ENCODE assay signal across 8 mouse cellular contexts in genomic region chr12:78749378-78749801, GRCm38 (mm10). TPM values are rescaled to one million over a fixed set of nuclear protein-coding genes. Genes with fewer than 3 reads are reported as not detected.
DNase-seq lines count a peak whose midpoint lies in the region; ATAC-seq lines count a peak whose summit lies in the region.

No protein-coding gene starts in this region.

- peak overlapping the region; percentile 53 for H3K4me2 ChIP-seq in embryonic facial prominence, embryonic 15.5 days (replicated peaks)
- peak overlapping the region; percentile 58 for H3K4me2 ChIP-seq in kidney, embryonic 15.5 days
- H3K4me2 ChIP-seq in limb, embryonic 15.5 days = peak overlapping the region; percentile 83
- peak overlapping the region; percentile 72 for H3K4me2 ChIP-seq in midbrain, embryonic 16.5 days (ENCODE audit: low read length)
- peak overlapping the region; percentile 53 for H3K4me2 ChIP-seq in stomach, embryonic 15.5 days

- WGBS in embryonic facial prominence, embryonic 15.5 days = under 1% methylated on average over 25 of the region's 25 CpGs
- WGBS in kidney, embryonic 15.5 days = under 1% methylated on average over 25 of the region's 25 CpGs
- WGBS in limb, embryonic 15.5 days = 0% methylated on average over 25 of the region's 25 CpGs
- WGBS in midbrain, embryonic 16.5 days = under 1% methylated on average over 25 of the region's 25 CpGs
- WGBS in stomach, embryonic 15.5 days = under 1% methylated on average over 25 of the region's 25 CpGs

- peak overlapping the region; percentile 72 for H3K9ac ChIP-seq in embryonic facial prominence, embryonic 15.5 days
- peak overlapping the region; percentile 85 for H3K9ac ChIP-seq in kidney, embryonic 15.5 days
- H3K9ac ChIP-seq in limb, embryonic 15.5 days = peak overlapping the region; percentile 69
- H3K9ac ChIP-seq in midbrain, embryonic 16.5 days (ENCODE audit: low read depth, low read length) = peak overlapping the region; percentile 72
- peak overlapping the region; percentile 82 for H3K9ac ChIP-seq in stomach, embryonic 15.5 days

- H3K27me3 ChIP-seq in embryonic facial prominence, embryonic 15.5 days = peaks cover 4% of the 10 kb centered on the region; the same call in 1 of the 2 replicates
- H3K27me3 ChIP-seq in kidney, embryonic 15.5 days = peaks cover 19% of the 10 kb centered on the region; the same call in 1 of the 2 replicates
- H3K27me3 ChIP-seq in limb, embryonic 15.5 days = peaks cover 3% of the 10 kb centered on the region; the same call in 1 of the 2 replicates
- H3K27me3 ChIP-seq in midbrain, embryonic 16.5 days (ENCODE audit: control insufficient read depth, insufficient read depth, low read depth, low read length) = 0 out of 2 replicates have a peak, but pooled peaks cover 5% of the 10 kb centered on the region
- no peaks in the 10 kb centered on the region for H3K27me3 ChIP-seq in stomach, embryonic 15.5 days (replicated peaks)

- peak overlapping the region; percentile 76 for H3K4me3 ChIP-seq in embryonic facial prominence, embryonic 15.5 days (replicated peaks)
- peak overlapping the region; percentile 91 for H3K4me3 ChIP-seq in kidney, embryonic 15.5 days (replicated peaks)
- peak overlapping the region; percentile 81 for H3K4me3 ChIP-seq in limb, embryonic 15.5 days
- peak overlapping the region; percentile 92 for H3K4me3 ChIP-seq in midbrain, embryonic 16.5 days (ENCODE audit: low read depth, low read length)
- peak overlapping the region; percentile 81 for H3K4me3 ChIP-seq in stomach, embryonic 15.5 days (replicated peaks)

- no peaks in the 10 kb centered on the region for H3K36me3 ChIP-seq in embryonic facial prominence, embryonic 15.5 days
- H3K36me3 ChIP-seq in kidney, embryonic 15.5 days = no peaks in the 10 kb centered on the region
- no peaks in the 10 kb centered on the region for H3K36me3 ChIP-seq in limb, embryonic 15.5 days
- no peaks in the 10 kb centered on the region for H3K36me3 ChIP-seq in midbrain, embryonic 16.5 days (ENCODE audit: control insufficient read depth, insufficient read depth, low read length)
- no peaks in the 10 kb centered on the region for H3K36me3 ChIP-seq in stomach, embryonic 15.5 days

- no peaks in the 10 kb centered on the region for H3K9me3 ChIP-seq in embryonic facial prominence, embryonic 15.5 days (replicated peaks)
- no peaks in the 10 kb centered on the region for H3K9me3 ChIP-seq in kidney, embryonic 15.5 days (replicated peaks)
- no peaks in the 10 kb centered on the region for H3K9me3 ChIP-seq in limb, embryonic 15.5 days
- H3K9me3 ChIP-seq in midbrain, embryonic 16.5 days (replicated peaks; ENCODE audit: control insufficient read depth, low read length, poor library complexity, severe bottlenecking) = no peaks in the 10 kb centered on the region
- no peaks in the 10 kb centered on the region for H3K9me3 ChIP-seq in stomach, embryonic 15.5 days

- 0 out of 2 replicates have a peak, but pooled peaks cover 4% of the 10 kb centered on the region for H3K4me1 ChIP-seq in embryonic facial prominence, embryonic 15.5 days
- peaks cover 7% of the 10 kb centered on the region for H3K4me1 ChIP-seq in kidney, embryonic 15.5 days
- H3K4me1 ChIP-seq in limb, embryonic 15.5 days = peaks cover 6% of the 10 kb centered on the region; the same call in 1 of the 2 replicates
- peaks cover 2% of the 10 kb centered on the region; the same call in 1 of the 2 replicates for H3K4me1 ChIP-seq in midbrain, embryonic 16.5 days (ENCODE audit: control insufficient read depth, insufficient read depth, low read length)
- H3K4me1 ChIP-seq in stomach, embryonic 15.5 days = peaks cover 4% of the 10 kb centered on the region; the same call in 1 of the 2 replicates

- H3K27ac ChIP-seq in embryonic facial prominence, embryonic 15.5 days (replicated peaks) = peak overlapping the region; percentile 93
- peak overlapping the region; percentile 98 for H3K27ac ChIP-seq in kidney, embryonic 15.5 days
- peak overlapping the region; percentile 94 for H3K27ac ChIP-seq in limb, embryonic 15.5 days
- H3K27ac ChIP-seq in midbrain, embryonic 16.5 days (ENCODE audit: low read length) = peak overlapping the region; percentile 85
- peak overlapping the region; percentile 95 for H3K27ac ChIP-seq in stomach, embryonic 15.5 days

- peak; percentile 46 for DNase-seq in ES-CJ7 (ENCODE audit: low read depth, low spot score)
- DNase-seq in brain, adult 2 months (ENCODE audit: low read depth, low spot score) = peak; percentile 67
- peak; percentile 64 to 66 for DNase-seq in heart, adult 9 months (ENCODE audit: low spot score in 2 of 2)

- peak; percentile 3; the same call in 1 of the 2 replicates for ATAC-seq in embryonic facial prominence, embryonic 15.5 days (ENCODE audit: insufficient number of reproducible peaks, low FRiP score, low TSS enrichment, low read depth)
- peak; percentile 53 for ATAC-seq in kidney, embryonic 15.5 days (replicated peaks; ENCODE audit: low FRiP score)
- 0 out of 2 replicates have a peak, but pooled peaks have one; percentile 1 for ATAC-seq in limb, embryonic 15.5 days (ENCODE audit: insufficient number of reproducible peaks, low FRiP score, low TSS enrichment, low read depth)
- ATAC-seq in midbrain, embryonic 16.5 days = peak; percentile 26
- peak; percentile 20 for ATAC-seq in stomach, embryonic 15.5 days (ENCODE audit: insufficient read depth, low FRiP score, low read depth)

RNA-seq across cellular contexts. Expression of gene Mpp5, which starts 0.7 kb away (rescaled TPM):
- 14.0 and 17.9 TPM in 2 replicates for polyA plus RNA-seq in embryonic facial prominence, embryonic 15.5 days (2015; fragmentation: Nextera tagmentation; extraction: Ambion mirVana)
- polyA plus RNA-seq in kidney, embryonic 15.5 days (2015; fragmentation: Nextera tagmentation; extraction: Ambion mirVana) = 22.2 and 26.4 TPM in 2 replicates
- polyA plus RNA-seq in limb, embryonic 15.5 days (2015; fragmentation: Nextera tagmentation; extraction: Ambion mirVana) = 15.6 and 17.5 TPM in 2 replicates
- 15.7 and 16.3 TPM in 2 replicates for polyA plus RNA-seq in midbrain, embryonic 16.5 days (2015; fragmentation: Nextera tagmentation; extraction: Ambion mirVana)
- 20.7 and 21.2 TPM in 2 replicates for polyA plus RNA-seq in stomach, embryonic 15.5 days (2015; fragmentation: Nextera tagmentation; extraction: Ambion mirVana)

RNA-seq across cellular contexts. Expression of gene Fam71d, which starts 58.1 kb away (rescaled TPM):
- not detected in 2 replicates for polyA plus RNA-seq in embryonic facial prominence, embryonic 15.5 days (2015; fragmentation: Nextera tagmentation; extraction: Ambion mirVana)
- not detected in 2 replicates for polyA plus RNA-seq in kidney, embryonic 15.5 days (2015; fragmentation: Nextera tagmentation; extraction: Ambion mirVana)
- polyA plus RNA-seq in limb, embryonic 15.5 days (2015; fragmentation: Nextera tagmentation; extraction: Ambion mirVana) = not detected in 2 replicates
- 0.21 and 0.26 TPM in 2 replicates for polyA plus RNA-seq in midbrain, embryonic 16.5 days (2015; fragmentation: Nextera tagmentation; extraction: Ambion mirVana)
- polyA plus RNA-seq in stomach, embryonic 15.5 days (2015; fragmentation: Nextera tagmentation; extraction: Ambion mirVana) = not detected in 2 replicates

Comparison
In these comparisons a context has a peak if more than half of its experiments do, and no peak if none do; other contexts are left out.
1. Peak in every context shown above with its lines: DNase-seq, ATAC-seq, H3K4me3 ChIP-seq and H3K27ac ChIP-seq.
2. ATAC-seq: peak in every context shown above with its lines; median percentile 53 in kidney, embryonic 15.5 days; 26 in midbrain, embryonic 16.5 days; 20 in stomach, embryonic 15.5 days; 3 in embryonic facial prominence, embryonic 15.5 days; 1 in limb, embryonic 15.5 days.